Mouse (Mus musculus): ENCODE results near the gene Rnaseh2a.
A peak's percentile ranks its signal among the peaks of the same experiment; 100 is the strongest.

Gene Rnaseh2a

DNA sequence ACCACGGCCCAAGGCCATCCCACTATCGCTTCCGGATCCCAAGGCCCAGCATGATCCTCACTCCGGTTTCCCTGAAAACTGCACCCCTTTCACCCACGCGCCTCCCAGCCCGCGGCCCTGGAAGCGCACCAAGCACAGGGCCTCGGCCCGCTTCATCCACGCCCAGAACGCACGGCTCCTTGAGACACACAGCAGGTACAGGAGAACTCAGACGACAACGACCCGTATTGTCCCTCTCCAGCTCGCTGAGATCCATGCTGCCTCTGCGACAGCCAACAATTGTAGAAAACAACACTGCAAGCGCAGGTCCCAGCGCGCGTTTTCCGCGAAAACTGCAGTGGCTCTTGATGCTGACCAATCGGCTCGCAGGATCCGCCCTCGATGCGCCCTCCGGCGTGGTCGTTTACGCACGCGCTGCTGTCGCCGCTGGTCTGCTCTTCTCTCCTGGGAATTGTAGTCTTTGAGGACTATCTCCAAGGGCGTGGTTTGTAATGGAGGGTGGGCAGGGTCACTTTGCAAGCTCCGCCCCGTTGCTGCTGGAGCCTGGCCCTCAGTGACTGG lies 3.8 kb downstream of the Rnaseh2a start:
- DNase-seq = peak; percentile 98

DNA sequence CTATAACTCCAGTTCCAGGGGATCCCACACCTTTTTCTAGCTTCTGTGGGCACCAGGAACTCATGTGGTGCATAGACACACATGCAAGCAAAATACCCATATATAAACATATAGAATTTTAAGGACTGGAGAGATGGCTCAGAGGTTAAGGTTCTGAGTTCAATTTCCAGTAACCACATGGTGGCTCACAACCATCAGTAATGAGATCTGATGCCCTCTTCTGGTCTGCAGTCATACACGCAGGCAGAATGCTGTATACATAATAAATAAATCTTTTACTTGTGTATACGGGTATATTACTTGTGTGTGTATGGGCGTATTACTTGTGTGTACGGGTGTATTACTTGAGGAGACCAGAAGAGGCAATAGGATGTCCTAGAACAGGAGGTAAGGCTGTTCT lies 5.6 kb downstream of the Rnaseh2a start:
- DNase-seq = no peak

DNA sequence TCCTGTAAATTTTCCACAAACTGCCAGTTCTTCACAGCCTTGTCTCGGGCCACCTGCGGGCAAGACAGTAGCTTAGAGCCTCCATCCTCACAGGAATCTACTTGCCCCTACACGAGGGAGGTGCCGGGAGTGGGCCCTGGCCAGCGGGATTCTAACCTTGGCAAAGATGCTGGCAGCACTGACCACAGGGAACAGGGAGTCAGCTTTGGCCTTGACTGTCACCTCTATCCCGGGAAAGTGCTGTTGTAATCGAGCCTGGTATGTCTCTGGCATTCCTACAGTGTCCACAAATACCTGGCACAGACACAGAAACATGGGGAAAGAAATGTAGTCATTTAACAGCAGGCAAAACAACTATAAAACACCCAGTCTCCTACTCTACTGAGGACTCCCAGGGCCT lies 9.8 kb downstream of the Rnaseh2a start:
- DNase-seq = no peak

DNA sequence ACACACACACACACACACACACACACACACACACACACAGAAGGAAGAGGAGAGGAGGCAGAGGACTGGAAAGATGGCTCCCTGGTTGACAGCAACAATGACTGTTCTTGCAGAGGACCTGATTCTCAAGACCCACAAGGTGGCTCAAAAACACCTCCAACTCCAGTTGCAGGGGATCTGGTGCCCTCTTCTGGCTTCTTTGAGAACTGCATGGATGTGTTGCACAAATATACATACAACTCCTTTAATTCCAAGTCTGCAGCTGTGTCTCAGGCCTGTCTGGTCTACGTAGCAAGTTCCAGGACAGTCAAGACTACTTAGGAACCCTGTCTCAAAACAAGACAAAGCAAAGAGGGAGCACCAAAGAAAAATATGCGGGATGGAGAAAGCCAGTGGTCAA lies 12.8 kb downstream of the Rnaseh2a start:
- DNase-seq = peak; percentile 86

DNA sequence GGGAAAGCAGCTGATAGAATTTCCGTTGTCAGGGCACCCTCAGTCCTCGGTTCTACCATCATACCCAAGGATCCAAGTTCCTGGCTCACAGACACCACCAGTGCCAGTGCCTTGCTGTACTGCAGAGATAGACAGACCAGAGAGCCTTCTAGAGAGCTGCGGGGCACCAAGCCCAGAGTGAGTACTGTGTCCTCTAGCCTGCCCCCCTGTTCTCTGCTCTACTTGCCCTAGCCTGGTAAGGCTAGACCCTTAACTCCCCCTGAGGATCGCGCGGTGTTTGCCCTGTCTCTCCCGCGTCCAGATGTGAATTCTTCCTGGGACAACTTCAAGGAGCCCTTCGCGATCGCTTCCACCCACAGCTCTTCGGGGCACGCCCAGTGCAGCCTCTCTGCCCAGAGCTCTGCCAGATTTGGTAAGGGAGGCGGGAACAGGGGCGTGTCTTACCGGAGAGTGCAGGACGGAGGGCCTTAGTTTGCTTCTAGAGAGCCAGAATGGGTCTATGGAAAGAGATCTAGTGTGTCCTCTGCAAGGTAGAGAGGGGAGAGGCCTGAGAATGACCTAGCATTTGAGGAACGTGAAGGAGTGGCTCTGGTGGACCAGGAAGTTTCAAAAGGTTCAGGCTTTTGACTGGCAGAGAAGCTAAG lies 16.8 kb downstream of the Rnaseh2a start:
- DNase-seq = peak; percentile 89

DNA sequence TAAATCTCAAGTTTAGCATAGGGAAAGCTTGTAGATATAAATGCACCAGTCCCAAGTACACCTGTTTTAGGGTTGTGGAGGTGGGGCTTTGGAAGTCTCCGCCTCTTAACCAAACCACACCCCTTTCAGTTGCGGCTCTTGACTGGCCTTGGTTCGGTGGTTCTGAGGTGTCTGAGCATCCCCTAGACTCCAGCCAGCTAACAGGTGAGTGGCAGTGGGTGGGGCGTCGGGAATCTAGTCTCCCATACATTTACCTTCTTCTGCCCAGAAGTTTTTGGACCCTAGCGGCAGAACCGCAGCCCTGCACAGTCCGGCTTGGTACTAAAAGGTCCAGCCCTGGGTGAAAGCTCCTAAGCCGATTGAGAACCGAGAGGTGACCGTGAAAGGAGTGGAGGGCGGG lies 19.8 kb downstream of the Rnaseh2a start:
- DNase-seq = no peak

DNA sequence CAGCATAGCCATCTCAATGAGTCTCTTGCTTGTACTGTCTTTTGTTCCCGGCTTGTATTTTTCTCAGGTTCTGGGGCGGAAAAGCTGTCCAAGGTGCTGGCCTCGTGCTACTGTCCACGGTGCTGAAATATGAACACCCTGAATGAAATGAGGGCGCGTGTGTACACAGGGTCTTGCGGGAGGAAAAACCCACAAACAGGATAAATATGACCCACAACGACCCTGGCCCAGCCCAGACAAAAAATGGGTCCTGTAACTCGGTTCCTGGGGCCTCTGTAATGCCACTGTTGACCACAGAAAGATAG lies 22.4 kb downstream of the Rnaseh2a start:
- peak; percentile 59 for DNase-seq

DNA sequence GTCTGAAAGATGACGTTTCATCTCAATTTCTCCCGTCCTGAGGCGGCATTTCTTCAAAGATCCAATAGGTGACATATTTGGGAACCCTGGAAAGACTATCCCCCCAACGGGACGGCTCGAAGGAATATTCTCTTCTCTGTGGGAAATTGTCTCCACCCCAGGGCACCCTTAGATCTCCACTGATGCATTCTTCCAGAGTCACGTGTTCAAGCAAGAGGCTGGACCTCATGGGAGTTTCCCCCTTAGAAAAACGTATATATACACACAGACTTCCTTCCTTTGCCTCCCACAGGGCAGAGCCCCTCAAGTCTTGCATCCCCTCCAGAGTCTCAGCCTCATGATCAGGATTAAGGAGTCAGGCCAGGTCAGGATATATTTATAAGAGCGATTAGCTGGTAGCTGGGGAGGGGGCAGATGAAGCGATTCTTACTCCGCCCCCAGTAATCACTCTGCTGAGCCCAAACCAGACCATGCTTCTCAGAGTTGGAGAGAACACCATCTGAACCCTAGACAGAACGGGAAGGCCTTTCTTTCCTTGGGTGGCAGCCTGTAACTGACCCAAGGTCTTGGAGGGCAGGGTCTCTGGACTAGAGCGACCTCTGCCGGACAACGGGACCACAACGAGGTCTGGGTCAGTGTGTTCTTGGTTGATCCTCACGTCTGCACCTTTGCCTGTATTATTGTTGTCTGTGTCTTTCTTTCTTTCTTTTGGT lies 22.9 kb downstream of the Rnaseh2a start, which contains the start of gene Rtbdn:
Rtbdn (plus strand) TSS at position 464 of the 713 bp plus-strand sequence.
- DNase-seq = no peak

DNA sequence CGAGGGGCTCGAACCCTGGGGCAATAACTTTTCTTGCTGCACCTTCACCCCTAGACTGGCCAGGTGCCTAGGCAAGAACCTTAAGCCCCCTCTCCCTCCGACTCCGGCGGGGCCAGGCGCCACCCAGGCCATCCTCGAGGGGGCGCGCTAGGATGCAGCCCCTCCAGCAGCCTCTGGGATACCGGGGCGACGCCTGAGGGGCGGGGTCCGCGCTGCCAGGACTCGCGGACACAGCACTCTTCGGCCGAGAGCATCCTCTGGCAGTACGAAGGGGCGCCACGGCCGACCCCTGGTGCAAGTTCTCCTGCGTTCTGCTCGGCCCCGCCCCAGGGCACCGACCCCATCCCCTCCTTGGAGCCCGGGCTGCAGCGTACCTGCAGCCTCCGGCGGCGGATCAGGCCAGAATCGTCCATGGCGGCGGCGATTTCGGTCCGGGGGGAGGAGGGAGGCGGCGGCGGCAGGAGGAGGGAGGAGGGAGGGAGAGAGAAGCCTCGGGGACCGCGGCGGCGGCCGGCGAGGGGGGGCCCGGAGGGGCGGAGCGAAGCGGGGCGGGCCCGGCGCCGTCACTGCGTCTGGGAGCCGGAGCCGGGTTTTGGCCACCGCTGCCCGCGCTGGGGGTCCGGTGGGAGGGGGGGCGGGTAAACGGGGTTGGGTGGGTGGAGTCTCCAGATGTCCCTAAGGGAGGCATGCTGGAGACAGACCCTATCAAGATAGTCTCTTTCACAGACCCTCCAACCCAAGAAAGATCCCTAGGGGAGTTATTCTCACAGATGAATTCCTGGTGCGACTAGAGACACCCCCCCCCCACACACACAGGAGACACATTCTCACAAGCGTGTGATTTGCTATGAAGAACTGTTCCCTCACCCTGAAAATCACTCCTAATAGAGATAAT lies 23.7 kb downstream of the Rnaseh2a start:
- no peak for DNase-seq

DNA sequence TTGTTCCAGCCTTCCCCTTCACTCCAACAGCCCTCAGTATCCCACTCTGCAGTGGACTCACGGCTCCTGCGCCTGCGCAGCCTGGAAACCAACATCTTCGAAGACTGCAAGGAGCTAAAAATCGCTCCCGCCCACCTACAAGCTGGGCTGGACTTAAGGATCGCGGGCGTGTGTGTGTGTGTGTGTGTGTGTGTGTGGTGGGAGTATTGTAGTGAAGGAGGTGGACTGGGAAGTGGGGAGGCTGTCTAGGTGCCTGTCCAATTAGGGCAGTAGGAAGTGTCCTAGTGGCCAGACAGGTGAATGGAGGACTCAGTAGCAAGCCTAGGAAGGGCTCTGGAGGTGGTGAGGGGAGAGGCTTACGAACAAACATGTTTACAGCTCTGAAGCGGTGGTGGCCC lies 24.3 kb downstream of the Rnaseh2a start:
- DNase-seq = no peak

DNA sequence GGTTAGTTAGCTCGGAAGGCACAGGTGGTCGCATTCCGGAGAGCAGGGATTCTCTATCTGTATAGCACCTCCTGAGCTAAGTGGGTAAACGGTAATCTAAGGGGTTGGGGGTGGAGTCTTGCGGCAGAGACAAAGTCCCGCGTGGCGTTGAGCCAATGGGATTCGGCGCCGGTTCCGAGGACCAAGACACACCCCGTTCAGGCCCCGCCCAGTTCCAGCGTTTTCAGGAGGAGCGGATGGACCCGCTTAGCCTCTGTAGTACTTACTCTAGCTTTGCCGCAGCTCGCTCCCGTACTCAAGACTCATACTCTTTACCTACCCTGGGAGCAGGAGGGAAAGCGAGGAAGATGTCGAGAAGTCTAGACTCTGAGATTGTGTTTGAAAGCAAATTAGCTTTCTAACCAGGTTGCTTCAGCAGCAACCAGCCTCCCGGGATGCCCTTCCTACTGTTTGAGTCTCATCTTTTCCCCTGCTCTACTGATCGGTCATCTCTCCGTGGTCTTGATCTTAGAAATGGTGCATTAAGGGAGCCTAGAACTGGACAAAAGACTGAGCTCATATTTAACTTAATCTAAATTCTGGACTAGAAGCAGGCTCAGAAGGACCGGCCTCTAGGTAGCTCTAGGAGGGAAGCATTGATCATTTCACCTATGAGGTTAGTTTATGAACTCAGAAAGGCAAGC lies 24.9 kb downstream of the Rnaseh2a start:
- peak; percentile 38 for DNase-seq

DNA sequence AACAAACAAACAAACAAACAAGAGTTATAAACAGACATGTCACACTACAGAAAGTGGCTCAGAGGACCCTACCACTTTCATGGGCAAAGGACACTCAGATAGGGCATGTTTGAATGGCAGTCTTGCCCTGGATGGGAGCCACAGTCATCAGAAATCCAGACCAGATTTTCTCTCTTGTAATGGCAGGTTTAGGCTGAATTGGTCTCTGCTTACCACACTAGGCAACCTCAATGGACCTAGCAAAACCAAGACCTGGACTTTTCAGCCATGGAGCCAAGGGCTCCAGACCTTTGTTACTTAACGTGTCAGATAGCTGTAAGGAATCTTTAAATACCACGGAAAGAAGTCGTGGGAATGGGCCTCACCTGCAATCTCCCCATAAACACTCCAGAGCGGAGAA lies 25.9 kb downstream of the Rnaseh2a start:
- no peak for DNase-seq

DNA sequence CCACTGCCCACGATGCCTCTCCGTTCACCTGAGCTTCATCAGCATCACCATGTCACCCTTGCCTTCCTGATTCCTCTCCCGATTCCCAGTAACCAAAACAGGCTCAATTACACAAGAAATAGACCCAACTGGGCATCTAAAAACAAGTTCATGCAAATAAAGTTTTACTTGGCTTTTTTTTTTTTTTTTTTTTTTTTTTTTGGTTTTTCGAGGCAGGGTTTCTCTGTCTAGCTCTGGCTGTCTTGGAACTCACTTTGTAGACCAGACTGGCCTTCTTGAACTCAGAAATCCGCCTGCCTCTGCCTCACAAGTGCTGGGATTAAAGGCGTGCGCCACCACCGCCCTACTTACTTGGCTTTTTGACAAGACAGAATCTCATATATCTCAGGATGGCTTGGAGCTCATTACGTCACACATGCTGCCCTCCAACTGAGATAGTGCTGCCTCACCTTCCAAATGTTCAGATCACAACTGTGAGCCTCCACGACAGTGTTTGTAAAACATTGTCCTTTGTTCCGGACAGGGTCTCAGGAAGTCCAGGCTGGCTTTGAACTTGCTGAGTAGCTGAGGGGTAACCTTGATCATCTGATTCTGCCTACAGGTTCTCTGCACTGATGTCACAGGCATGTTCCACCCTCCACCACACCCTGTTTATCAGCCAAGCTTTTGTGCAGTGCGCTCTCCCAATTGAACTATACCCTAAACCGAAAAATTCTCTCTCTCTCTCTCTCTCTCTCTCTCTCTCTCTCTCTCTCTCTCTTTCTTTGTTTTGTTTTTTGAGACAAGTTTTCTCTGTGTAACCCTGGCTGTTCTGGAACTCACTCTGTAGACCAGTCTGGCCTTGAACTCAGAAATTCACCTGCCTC lies 31.7 kb downstream of the Rnaseh2a start:
- no peak for DNase-seq

DNA sequence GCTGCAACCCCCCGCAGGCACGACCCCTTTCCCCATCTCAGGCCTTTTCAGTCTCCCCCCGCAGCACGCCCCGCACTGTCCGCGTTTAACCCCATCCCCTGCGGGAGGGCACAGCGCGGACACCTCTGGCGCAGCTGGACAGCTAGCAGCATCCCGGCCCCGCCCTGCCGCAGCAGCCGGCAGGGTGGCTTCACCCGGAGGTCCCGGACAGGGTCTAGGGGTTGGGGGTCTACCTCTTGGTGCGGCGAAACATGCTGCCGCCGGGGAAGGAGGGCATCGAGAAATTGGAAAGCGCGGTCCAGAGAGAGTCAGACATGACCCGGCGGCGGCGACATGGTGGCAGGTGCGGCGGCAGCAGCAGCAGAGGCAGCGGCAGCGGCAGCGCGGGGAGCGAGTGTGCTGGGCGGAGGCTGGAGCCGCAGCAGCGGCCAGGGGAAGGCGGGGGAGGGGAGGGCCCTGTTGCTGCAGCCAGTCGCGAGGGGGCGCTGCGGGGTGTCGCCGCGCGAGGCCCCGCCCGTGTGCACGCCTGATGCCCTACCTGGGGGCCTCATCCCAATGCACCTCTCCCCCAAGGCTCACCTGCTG lies 32.5 kb downstream of the Rnaseh2a start, which contains the start of gene Mast1:
Mast1 (minus strand) TSS at position 398 of the 585 bp plus-strand sequence.
- DNase-seq = peak; percentile 58

DNA sequence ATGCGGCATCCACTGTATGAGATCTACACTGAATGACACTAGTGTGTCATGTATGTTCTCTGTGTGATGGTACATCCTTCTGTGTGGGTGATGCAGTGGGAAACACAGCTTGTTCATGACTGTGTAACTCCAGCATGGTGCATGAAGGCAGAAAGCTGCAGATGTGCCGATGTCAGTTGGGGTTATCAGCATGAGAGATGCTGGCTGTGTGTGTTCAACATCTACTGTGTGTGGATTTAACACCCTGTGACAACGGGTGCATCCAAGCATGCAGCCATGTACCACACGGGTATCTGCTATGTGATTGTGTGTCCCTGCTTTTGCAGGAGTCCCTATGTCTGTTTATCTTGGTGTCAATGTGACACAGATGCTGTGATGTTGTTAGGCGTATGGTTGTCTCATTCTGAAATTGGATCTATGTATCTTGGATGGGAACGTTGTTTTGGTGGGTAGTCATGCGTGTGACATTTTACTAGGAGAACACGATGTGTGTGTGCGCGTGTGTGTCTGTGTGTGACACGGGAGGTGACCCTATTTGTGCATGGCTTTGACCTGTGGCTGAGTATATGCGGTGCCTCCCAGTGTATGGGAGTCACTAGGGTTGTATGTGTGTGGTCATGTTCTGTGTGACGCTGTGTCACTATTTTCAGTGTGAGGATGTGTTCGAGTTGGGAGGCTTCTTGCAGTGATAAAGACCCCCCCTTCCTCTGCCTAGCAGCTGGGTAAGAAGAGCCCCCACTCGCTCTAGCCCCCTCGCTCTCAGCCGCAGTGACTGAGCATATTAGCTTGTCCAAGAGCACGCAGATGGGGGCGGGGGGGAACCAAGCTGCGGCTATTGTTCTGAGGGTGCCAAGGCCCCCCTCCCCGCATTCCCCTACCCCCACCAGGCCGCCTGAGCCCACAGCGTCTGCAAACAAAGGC lies 33.3 kb downstream of the Rnaseh2a start:
- no peak for DNase-seq

DNA sequence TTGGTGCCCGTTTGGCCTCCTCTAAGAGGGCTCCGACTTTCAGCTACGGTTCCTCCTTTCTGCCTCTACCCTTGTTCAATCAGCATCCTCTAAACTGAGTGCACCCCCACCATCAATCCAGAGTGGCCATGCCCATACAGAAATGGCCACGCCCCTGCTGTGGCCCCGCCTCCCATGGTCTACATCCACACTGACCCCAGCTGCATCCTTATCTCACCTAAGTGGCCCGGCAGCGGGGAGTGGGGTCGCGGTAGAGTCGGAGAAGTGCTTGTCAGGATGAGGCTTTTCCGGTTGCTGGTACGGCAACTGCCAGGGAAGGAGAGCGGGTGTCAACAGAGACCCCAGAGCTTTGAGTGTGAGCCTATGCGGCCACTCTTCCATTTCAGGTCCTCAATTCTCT lies 34.1 kb downstream of the Rnaseh2a start:
- DNase-seq = no peak

DNA sequence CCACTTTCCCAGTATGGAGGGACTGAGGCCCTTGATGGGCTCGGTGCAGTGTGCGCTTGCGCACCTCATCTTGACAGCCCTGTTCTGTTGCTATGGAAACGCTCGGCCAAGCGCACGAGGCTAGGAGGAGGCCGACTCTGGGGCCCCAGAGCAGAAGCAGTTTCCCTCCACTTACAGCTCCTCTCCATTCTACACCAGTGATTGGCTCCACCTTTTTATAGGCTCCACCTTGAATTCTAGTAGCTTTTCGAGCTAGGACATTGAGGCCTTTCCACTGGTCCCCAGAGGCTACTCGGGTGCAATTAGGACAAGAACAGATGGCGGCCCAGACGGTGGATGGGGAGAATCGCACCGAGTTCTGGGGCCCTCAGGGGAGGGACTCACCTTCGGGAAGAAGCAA lies 34.7 kb downstream of the Rnaseh2a start:
- no peak for DNase-seq

DNA sequence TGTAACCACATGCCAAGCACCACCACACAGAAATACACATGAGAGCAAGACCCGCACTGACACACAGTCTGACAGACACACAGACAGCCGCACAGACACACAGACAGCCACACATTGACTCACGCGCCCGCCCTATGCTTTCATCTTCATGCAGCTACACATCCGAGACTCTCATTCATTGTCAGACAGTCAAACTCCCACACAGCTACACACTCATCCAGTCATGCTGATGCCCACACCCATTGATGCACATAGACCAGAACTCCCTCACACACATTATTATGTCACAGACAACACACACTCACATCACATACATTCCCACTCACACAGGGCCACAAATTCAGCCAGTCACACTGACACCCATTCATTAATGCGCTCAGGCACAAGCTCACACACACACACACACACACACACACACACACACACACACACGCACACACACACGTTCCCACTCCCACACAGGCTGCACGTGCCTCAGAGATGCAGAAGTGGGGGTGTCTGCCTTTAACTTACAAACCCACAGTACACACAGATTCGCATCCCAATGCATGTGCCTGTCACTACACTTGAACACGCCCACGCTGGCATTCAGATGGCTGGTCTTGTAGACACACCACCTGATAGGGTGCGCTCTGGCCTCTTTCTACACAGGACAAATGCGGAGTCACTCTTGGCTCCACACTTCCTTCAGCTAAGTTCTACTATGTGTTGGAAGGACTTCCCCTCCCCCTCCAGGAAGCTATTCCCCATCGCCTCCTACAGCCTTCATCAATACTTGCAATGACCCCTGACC lies 35.6 kb downstream of the Rnaseh2a start:
- DNase-seq = no peak

DNA sequence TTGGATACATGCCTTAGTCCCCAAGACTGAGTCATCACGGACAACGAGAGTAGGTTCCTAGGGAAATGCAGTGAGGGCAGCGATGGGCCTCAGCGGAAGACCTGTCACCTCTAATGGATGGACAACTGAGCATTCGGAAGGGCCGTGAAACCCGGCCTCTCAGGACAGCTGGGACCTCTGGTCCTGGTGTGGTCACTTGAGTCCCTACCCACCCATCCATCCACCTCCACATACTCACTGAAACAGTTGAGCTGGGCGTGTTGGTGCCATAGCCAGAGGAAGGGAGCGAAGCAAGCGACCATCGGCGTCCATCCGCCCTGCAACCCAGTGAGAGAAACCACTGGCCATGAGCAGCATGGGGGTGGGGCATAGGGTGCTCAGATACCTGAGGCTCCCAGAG lies 39.0 kb downstream of the Rnaseh2a start:
- no peak for DNase-seq

Measured in lung, postnatal 36 days (tissue).